Mouse (Mus musculus) urinary bladder, postnatal 14 days (tissue): Measurements from ENCODE around the gene Dmc1.

Experiments
- DNase-seq: peaks from one replicate; pipeline ENCODE4 v3.0.0; 2021; ENCODE audit warnings: low spot score

Gene Dmc1

GRCm38 (mm10) chr15:79604990-79605665 is at the start of gene Dmc1:
TSS of gene Dmc1 (minus strand) at chr15:79605109.
- DNase-seq, result peak; percentile 51

GRCm38 (mm10) chr15:79651481-79651880 is 46.6 kb upstream of the Dmc1 start:
- no peak for DNase-seq

DNA sequence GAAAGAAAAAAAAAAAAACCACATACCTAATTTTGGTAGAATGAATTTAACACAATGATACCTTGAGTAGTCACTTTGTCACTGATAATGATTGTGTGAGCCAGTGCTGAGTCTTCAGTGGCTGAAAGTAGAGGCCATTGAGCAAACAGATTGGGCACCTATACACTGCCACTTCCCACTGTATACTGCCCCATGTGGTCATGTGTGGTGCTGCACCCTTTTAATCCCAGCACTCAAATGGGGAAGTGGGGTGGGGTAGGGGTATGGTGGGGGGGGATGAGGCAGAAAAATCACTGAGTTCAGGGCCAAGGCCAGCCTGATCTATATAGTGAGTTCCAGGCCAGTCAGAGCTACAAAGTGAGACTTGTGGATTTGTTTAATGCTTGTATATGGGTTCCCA is 45.7 kb upstream of the Dmc1 start:
- DNase-seq, result peak; percentile 39

GRCm38 (mm10) chr15:79648130-79648529 is 43.2 kb upstream of the Dmc1 start:
- no peak for DNase-seq

- no peak for DNase-seq
These were observed 40.6 kb upstream of the Dmc1 start for GRCm38 (mm10) chr15:79645483-79645882.

DNA sequence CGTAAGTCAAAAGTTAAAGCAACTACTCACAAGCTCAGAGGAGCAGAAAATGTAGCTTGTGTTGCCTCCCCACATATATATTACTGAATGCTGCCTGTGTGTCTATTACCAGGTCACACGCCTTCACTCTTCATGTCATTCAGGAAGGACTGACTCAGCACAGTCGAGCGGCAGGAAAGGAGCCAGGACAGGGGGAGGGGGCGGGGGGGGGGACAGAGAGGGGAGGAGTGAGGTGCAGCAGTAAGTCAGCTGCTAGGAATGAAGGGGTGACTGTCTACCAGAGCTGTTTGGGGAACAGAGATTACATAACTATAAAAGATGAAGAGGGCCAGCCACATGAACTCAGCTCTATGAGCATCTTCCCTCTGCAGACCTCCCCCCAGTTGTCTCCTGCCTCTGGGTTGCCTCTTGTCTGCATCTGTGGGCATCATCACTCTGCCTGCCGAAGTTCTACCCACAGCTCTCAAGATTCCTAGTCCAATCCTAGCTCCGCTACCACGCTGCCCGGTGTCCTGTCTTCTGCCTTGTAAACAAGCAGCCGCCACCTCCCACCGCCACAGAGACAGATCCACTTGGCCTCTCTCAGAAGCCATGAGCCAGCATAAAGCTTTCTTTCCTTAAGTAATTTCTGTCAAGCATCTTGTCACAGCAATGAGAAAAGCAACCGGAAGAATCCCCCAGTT is 36.4 kb upstream of the Dmc1 start:
- no peak for DNase-seq

GRCm38 (mm10) chr15:79630471-79630870 is 25.6 kb upstream of the Dmc1 start:
- DNase-seq, result no peak

GRCm38 (mm10) chr15:79619770-79620414 is 15.0 kb upstream of the Dmc1 start:
- no peak for DNase-seq

- no peak for DNase-seq
These were observed 13.5 kb upstream of the Dmc1 start for GRCm38 (mm10) chr15:79618456-79618855.

- DNase-seq, result no peak
These were observed 12.2 kb upstream of the Dmc1 start for GRCm38 (mm10) chr15:79617135-79617534.

DNA sequence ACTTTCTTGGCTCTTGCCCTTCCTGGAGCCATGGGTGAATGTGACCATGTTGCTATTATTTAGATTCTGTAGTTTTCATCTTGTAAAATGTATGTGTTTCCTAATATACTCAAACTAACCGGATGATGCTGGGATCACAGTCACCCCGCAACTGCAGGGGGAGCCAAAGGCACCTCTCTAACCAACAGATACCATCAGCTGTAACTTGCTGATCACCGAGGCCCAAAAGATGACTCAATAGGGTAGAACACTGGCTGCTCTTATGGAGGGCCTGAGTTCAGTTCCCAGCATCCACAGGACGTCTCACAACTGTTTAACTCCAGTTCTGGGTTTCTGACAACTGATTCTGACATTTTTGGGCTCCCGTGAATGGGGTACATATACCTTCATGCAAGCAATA is 11.8 kb upstream of the Dmc1 start:
- DNase-seq, result peak; percentile 19

DNA sequence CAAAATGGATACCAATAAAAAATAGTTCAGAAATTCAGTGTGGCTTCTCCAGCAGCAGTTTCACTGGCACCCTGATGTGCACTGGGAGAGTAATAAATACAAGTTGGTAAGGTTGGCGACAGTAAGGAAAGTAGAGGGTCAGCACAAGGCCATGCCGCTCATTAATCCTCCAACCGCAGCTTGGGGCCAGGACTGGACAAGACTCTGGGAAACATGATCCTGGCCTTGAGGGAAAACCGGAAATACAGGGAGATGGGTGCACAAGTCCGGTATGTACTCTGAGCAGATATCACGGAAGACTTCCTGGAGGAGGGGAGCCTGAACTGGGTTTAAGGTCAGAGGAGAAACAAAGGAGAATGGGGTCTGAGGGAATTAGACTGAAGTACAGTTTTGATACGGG is 10.6 kb upstream of the Dmc1 start:
- no peak for DNase-seq

DNA sequence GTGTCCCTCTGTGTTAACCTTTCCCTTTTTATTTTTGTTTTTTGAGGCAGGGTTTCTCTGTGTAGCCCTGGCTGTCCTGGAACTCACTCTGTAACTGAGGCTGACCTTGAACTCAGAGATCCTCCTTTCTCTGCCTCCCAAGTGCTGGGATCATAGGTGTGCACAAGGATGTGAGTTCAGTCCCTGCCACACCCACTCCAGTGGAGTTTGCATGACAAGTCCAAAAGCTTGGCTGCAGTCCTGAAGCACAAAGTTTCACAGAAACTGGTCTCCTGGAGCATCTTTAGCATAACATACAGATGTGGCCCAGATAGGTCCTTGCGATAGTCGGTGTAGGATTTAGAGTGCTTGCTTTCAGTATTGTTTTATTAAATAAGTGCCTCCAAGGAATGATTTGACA is 4.3 kb upstream of the Dmc1 start:
- DNase-seq, result no peak

- no peak for DNase-seq
These were observed 3.3 kb upstream of the Dmc1 start for GRCm38 (mm10) chr15:79608214-79608613.

GRCm38 (mm10) chr15:79607757-79608156 is 2.8 kb upstream of the Dmc1 start:
- DNase-seq, result no peak

- DNase-seq, result no peak
These were observed 1.3 kb upstream of the Dmc1 start for GRCm38 (mm10) chr15:79606161-79606560.

DNA sequence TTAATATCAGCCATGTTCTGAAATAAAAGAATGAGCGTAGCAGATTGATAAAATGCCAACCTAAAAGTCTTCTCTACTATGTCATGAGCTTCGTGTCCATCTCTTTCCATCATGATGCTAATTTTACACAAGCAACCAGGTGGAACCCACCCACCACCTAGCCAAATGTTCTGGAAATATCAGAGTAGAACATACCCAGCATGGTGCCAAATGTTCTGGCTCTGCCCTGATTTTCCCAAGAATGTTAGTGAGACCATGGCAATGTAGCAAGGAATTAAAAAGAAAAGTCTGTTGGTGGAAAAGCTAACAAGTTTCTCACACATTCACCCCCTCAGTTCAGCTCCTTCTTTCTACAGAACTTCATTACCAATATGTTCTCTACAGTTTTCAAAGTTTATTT is 4.7 kb downstream of the Dmc1 start:
- no peak for DNase-seq

DNA sequence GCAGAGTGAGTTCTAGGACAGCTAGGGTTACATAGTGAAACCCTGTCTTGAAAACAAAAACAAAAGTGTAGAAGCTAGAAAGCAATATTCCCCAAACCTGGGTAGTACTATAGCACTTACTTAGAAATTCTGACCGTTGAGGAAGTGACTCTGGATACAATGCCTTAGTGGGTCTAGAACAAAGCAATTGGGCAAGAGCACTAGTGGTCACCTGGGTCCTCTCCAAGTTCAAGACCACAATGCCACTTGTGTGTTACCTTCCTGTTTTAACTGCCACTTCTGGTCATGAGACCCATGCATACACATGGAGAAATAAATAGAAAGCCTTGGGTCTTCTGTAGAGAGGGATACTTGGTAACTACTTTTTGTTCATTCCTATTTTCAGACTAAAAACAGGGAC is 6.2 kb downstream of the Dmc1 start:
- no peak for DNase-seq

DNA sequence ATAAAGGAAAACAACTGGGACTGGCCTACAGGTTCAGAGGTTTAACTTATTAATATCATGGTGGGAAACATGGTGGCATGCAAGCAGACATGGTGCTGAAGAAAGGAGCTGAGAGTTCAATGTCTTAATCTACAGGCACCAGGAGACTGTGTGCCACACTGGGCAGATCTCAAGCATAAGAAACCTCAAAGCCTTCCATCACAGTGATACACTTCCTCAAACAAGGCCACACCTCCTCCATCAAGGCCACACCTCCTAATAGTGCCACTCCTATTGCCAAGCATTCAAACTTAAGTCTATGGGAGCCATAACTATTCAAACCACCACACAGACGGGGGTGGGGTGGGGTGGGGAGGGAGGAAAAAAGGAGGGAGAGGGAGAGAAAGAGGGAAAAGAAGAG is 23.3 kb downstream of the Dmc1 start:
- no peak for DNase-seq

DNA sequence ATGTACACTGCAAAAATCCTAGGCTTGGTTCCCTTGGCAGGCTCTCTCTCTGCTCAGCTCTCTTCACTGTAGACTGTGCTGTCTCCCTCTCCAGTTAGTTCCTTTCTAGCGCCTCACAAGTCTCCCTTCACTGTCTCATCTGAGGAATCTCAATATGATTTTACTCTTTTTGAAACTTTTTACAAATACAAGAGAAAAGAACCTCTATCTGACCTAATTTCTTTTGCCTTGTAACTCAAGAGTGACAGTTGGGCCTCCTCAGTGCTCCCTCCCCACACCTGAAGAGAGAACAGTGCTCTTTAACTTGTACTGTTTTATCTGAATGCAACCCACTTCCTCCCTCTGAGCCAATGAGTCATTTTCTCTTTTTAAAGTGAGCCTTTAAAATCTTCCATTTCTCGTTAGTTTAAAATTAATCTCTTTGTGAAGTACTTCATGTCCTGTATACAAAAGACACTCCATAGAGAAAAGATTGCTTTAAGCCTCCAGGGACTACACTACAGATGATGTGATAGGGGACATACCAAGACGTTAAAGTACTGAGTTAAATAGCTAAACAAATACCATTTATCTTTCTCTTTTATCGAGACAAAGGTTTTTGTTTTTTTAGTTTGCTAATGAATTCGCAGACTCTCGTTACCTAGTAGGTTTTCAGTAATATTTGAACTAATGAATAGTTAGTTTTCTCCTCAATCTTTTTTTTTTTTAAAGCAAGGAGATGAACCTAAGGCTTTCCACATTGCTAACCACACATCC is 27.1 kb downstream of the Dmc1 start:
- no peak for DNase-seq

GRCm38 (mm10) chr15:79576947-79577346 is 28.0 kb downstream of the Dmc1 start:
- DNase-seq, result no peak

DNA sequence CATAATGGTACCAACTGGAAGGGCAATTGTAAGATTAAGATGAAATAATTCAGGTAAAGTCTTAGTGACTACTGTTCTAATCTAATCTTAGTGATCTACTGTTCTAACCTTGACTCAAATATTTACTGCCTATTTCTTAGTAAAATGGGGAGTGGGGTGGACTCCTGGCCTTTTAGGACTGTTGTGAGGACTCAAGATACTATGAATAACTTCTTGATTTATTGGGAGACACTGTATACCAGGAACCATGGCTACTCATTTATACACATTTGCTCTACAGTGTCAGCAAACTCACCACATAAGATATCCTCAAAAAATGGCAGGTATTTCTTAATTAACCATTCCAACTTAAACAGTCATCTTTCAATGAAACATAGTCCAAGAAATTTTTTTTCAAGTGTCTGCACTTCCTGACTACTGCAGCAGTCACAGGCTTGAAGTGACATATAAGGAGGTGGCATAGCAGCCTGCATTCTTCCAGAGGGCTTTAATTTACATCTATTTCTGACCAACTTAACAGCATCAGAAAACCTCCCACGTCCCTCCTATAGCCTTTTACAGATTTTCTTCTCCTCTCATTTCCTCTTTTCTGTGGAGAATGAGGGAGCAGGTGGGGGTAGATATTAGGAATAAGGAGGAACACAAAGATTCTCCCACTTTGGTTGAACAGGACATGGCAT is 29.2 kb downstream of the Dmc1 start:
- DNase-seq, result no peak
